Mouse (Mus musculus): ENCODE measurements around the gene Eef1a2.

Eef1a2 gene

GRCm38 (mm10) chr2:181133837-181134590 is 22.8 kb downstream of the Eef1a2 start:
- peak; percentile 42 for DNase-seq (ENCODE audit: low read depth, low spot score)

GRCm38 (mm10) chr2:181130245-181130644 is 26.6 kb downstream of the Eef1a2 start:
- no peak for DNase-seq (ENCODE audit: low read depth, low spot score)

GRCm38 (mm10) chr2:181128963-181129362 is 27.9 kb downstream of the Eef1a2 start:
- DNase-seq (ENCODE audit: low read depth, low spot score), result no peak

GRCm38 (mm10) chr2:181127786-181128185 is 29.0 kb downstream of the Eef1a2 start:
- DNase-seq (ENCODE audit: low read depth, low spot score), result peak; percentile 78

- DNase-seq (ENCODE audit: low read depth, low spot score), result peak; percentile 56
Measured at GRCm38 (mm10) chr2:181125726-181126455, 30.9 kb downstream of the Eef1a2 start.

GRCm38 (mm10) chr2:181122642-181123041 is 34.2 kb downstream of the Eef1a2 start:
- no peak for DNase-seq (ENCODE audit: low read depth, low spot score)

GRCm38 (mm10) chr2:181120922-181121449 is 35.8 kb downstream of the Eef1a2 start:
- no peak for DNase-seq (ENCODE audit: low read depth, low spot score)

GRCm38 (mm10) chr2:181119952-181120351 is 36.9 kb downstream of the Eef1a2 start:
- DNase-seq (ENCODE audit: low read depth, low spot score), result no peak

- no peak for DNase-seq (ENCODE audit: low read depth, low spot score)
Measured at GRCm38 (mm10) chr2:181116436-181116835, 40.4 kb downstream of the Eef1a2 start.

- no peak for DNase-seq (ENCODE audit: low read depth, low spot score)
Measured at GRCm38 (mm10) chr2:181115367-181115766, 41.4 kb downstream of the Eef1a2 start.

GRCm38 (mm10) chr2:181113762-181114361 is 43.0 kb downstream of the Eef1a2 start:
- DNase-seq (ENCODE audit: low read depth, low spot score), result no peak

- DNase-seq (ENCODE audit: low read depth, low spot score), result no peak
Measured at GRCm38 (mm10) chr2:181111665-181112064, 45.1 kb downstream of the Eef1a2 start.

- DNase-seq (ENCODE audit: low read depth, low spot score), result no peak
Measured at GRCm38 (mm10) chr2:181104111-181104510, 52.7 kb downstream of the Eef1a2 start.

- DNase-seq (ENCODE audit: low read depth, low spot score), result no peak
Measured at GRCm38 (mm10) chr2:181102161-181102560, 54.7 kb downstream of the Eef1a2 start.

- no peak for DNase-seq (ENCODE audit: low read depth, low spot score)
Measured at GRCm38 (mm10) chr2:181101626-181102025, 55.2 kb downstream of the Eef1a2 start.

GRCm38 (mm10) chr2:181100087-181100486 is 56.7 kb downstream of the Eef1a2 start:
- no peak for DNase-seq (ENCODE audit: low read depth, low spot score)

Data from ES-CJ7 (cell line).